Mouse (Mus musculus) midbrain, postnatal 0 days (tissue): Measurements from ENCODE around the gene Mfap5. TPM values are rescaled to one million over a fixed set of nuclear protein-coding genes. Genes with fewer than 3 reads are reported as not detected.

ENCODE experiments used
- ATAC-seq: fragments of 200-750 bp; cut with Nextera tagmentation; 2 replicates; pipeline ENCODE4 v1.8.0; 2017; ENCODE audit warnings: moderate number of reproducible peaks, mild to moderate bottlenecking, moderate TSS enrichment, moderate library complexity; ENCODE audit not compliant: low FRiP score
- DNase-seq: peaks from one replicate; pipeline ENCODE4 v3.0.0-alpha.2; 2015; ENCODE audit warnings: low spot score
- H3K27ac ChIP-seq: fragments of 300-500 bp; sonication (generic); 2 replicates; pipeline ENCODE4 v1.5.1; 2014; ENCODE audit warnings: low read depth, mild to moderate bottlenecking, low read length, mixed read lengths
- H3K27me3 ChIP-seq: fragments of 300-500 bp; sonication (generic); 2 replicates; pipeline ENCODE4 v1.6.1; 2014; ENCODE audit warnings: low read length, control low read depth, mixed read lengths; ENCODE audit not compliant: insufficient read depth
- H3K36me3 ChIP-seq: fragments of 300-500 bp; sonication (generic); 2 replicates; pipeline ENCODE4 v1.6.1; 2014; ENCODE audit warnings: low read length, control low read depth, mixed read lengths; ENCODE audit not compliant: insufficient read depth
- H3K4me1 ChIP-seq: fragments of 300-500 bp; sonication (generic); 2 replicates; pipeline ENCODE4 v1.6.1; 2014; ENCODE audit warnings: mild to moderate bottlenecking, control low read depth, antibody characterized with exemption, low read length, mixed read lengths; ENCODE audit not compliant: insufficient read depth
- H3K4me2 ChIP-seq: fragments of 300-500 bp; sonication (generic); 2 replicates; pipeline ENCODE4 v1.6.1; 2014; ENCODE audit warnings: low read depth, mild to moderate bottlenecking, low read length, mixed read lengths; ENCODE audit not compliant: poor library complexity, severe bottlenecking
- H3K4me3 ChIP-seq: fragments of 300-500 bp; sonication (generic); 2 replicates; pipeline ENCODE4 v1.5.1; 2014; ENCODE audit warnings: low read depth, mild to moderate bottlenecking, low read length, moderate library complexity
- H3K9ac ChIP-seq: fragments of 300-500 bp; sonication (generic); replicated peaks from 2 replicates; pipeline ENCODE4 v1.6.1; 2014; ENCODE audit warnings: mild to moderate bottlenecking, low read length, moderate library complexity, mixed read lengths; ENCODE audit not compliant: poor library complexity, severe bottlenecking
- H3K9me3 ChIP-seq: fragments of 300-500 bp; sonication (generic); 2 replicates; pipeline ENCODE4 v1.6.1; 2016; ENCODE audit warnings: low read length, control low read depth
- CTCF ChIP-seq: IDR thresholded peaks from 2 replicates; pipeline ENCODE4 v1.5.1; 2016; ENCODE audit warnings: antibody characterized with exemption, mild to moderate bottlenecking
- WGBS: fragments of 180-500 bp; shearing (Covaris S2); extraction: QIAGEN DNeasy Blood & Tissue Kit; methylation state at CpG from one replicate; pipeline ENCODE4 v1.1.7; 2014; 5-methylcytosine and 5-hydroxymethylcytosine counted together
- polyA plus RNA-seq: library from polyadenylated mRNA; unstranded; fragments of >200 nt; fragmentation: Nextera tagmentation; extraction: Ambion mirVana; gene quantifications from 2 replicates; pipeline ENCODE4 v1.2.1, GENCODE M21; 2015
- total RNA-seq: library from RNA; depleted of rRNA; stranded (reverse); fragments of >200 nt; gene quantifications from 2 replicates; pipeline ENCODE4 v1.2.3, GENCODE M21; 2014

Mfap5 gene
- total and polyA plus RNA-seq, 2 experiments from 2014 or later = 1.9 to 10.1 TPM

- Histone ChIP-seq H3K4me2 (no peak overlapping the region), H3K27ac (no peak overlapping the region), H3K9me3 (no peaks in the 10 kb centered on the region), H3K9ac (no peak overlapping the region), H3K4me3 (no peak overlapping the region), H3K4me1 (no peaks in the 10 kb centered on the region), H3K27me3 (no peaks in the 10 kb centered on the region), H3K36me3 (no peaks in the 10 kb centered on the region)
- TF ChIP-seq CTCF = no peak
- ATAC-seq (no peak), DNase-seq (no peak)
- 82% methylated on average over 3 of the region's 3 CpGs for WGBS
Observed at GRCm38 (mm10) chr6:122478062-122478461, 27.6 kb upstream of the Mfap5 start.

GRCm38 (mm10) chr6:122485401-122486296 is 20.0 kb upstream of the Mfap5 start:
- Histone ChIP-seq H3K9ac (peak overlapping the region; percentile 90), H3K4me1 (peaks cover 8% of the 10 kb centered on the region; the same call in 1 of the 2 replicates), H3K4me2 (peak overlapping the region; percentile 53), H3K36me3 (no peaks in the 10 kb centered on the region), H3K4me3 (peak overlapping the region; percentile 74), H3K9me3 (no peaks in the 10 kb centered on the region), H3K27me3 (no peaks in the 10 kb centered on the region), H3K27ac (peak overlapping the region; percentile 93)
- WGBS = under 1% methylated on average over 48 of the region's 91 CpGs
- no peak for TF ChIP-seq CTCF
- peak; percentile 48 for DNase-seq
- ATAC-seq = peak; percentile 47

GRCm38 (mm10) chr6:122486297-122487117 is 19.1 kb upstream of the Mfap5 start:
- peak overlapping the region; percentile 93 for H3K27ac ChIP-seq
- no peaks in the 10 kb centered on the region for H3K36me3 ChIP-seq
- peak overlapping the region; percentile 53 for H3K4me2 ChIP-seq
- WGBS = under 1% methylated on average over 63 of the region's 111 CpGs
- ATAC-seq = peak; percentile 94
- H3K9me3 ChIP-seq = no peaks in the 10 kb centered on the region
- peak; percentile 94 for DNase-seq
- H3K4me3 ChIP-seq = peak overlapping the region; percentile 74
- peak; percentile 14; the same call in 1 of the 2 replicates for TF ChIP-seq CTCF
- H3K27me3 ChIP-seq = no peaks in the 10 kb centered on the region
- peaks cover 8% of the 10 kb centered on the region; the same call in 1 of the 2 replicates for H3K4me1 ChIP-seq
- peak overlapping the region; percentile 90 for H3K9ac ChIP-seq

- no peaks in the 10 kb centered on the region for H3K27me3 ChIP-seq
- peak overlapping the region; percentile 50; the same call in 1 of the 2 replicates for H3K9ac ChIP-seq
- no peaks in the 10 kb centered on the region for H3K36me3 ChIP-seq
- ATAC-seq (no peak), DNase-seq (peak; percentile 12)
- no peaks in the 10 kb centered on the region for H3K9me3 ChIP-seq
- H3K4me2 ChIP-seq = peak overlapping the region; percentile 55
- 24% methylated on average over 15 of the region's 15 CpGs for WGBS
- no peak for TF ChIP-seq CTCF
- peak overlapping the region; percentile 36 for H3K4me3 ChIP-seq
- H3K4me1 ChIP-seq = 0 out of 2 replicates have a peak, but pooled peaks cover 3% of the 10 kb centered on the region
- H3K27ac ChIP-seq = peak overlapping the region; percentile 39
Observed at GRCm38 (mm10) chr6:122490929-122491512, 14.6 kb upstream of the Mfap5 start.

- Histone ChIP-seq H3K4me2 (peak overlapping the region; percentile 55), H3K9me3 (no peaks in the 10 kb centered on the region), H3K4me1 (0 out of 2 replicates have a peak, but pooled peaks cover 3% of the 10 kb centered on the region), H3K4me3 (peak overlapping the region; percentile 36), H3K27ac (peak overlapping the region; percentile 58), H3K27me3 (no peaks in the 10 kb centered on the region), H3K36me3 (no peaks in the 10 kb centered on the region), H3K9ac (peak overlapping the region; percentile 50)
- TF ChIP-seq CTCF = no peak
- WGBS = under 1% methylated on average over 16 of the region's 16 CpGs
- ATAC-seq (peak; percentile 81), DNase-seq (peak; percentile 91)
Observed at GRCm38 (mm10) chr6:122491557-122491956, 14.1 kb upstream of the Mfap5 start.
